Mouse (Mus musculus) ovary, adult 18-20 months (tissue): Measurements from ENCODE around the gene Ptgr2.
"Not testable (repeated sequence)": the region's sequence is repeated elsewhere in the genome, so short reads cannot be mapped to it uniquely, and the experiment has no call there.

Experiments
- DNase-seq: peaks from one replicate; pipeline ENCODE4 v3.0.0; 2022; ENCODE audit warnings: low spot score, mixed read lengths

Gene Ptgr2

DNA sequence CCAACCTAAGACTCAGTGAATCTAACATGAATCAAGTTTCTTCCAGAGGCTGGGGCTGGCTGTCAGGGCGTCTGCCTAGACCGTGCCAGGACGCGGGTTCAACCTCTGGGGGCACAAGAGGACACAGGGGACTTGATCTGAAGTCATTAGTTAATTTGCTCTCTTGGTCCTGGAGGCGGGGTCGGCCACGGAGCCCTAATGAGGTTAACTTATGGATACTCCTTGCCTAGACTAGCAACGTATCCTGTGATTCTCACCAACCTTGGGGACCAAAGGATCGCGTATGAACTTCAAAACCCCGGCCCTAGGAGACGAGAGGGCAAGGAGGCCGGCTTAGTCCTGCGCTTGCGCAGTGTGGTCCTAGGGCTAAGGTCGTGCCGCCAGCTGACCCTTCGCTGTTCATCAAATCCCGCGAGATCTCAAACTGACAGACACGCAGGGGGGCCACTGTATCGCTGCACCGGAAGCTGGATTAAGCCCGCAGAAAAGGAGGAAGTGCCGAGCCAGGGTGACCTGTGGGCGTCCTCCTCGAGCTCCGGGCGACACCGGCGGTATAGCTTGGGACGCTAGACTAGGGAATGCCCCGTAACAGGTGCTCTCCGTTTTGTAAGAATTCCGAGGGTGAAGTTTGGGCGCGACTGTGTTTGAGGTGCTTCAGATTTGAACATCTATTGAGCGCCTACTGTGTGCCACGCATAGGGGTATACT is at the start of gene Ptgr2:
Ptgr2 (plus strand) TSS at position 348 of the 708 bp plus-strand sequence.
- peak; percentile 91 for DNase-seq

DNA sequence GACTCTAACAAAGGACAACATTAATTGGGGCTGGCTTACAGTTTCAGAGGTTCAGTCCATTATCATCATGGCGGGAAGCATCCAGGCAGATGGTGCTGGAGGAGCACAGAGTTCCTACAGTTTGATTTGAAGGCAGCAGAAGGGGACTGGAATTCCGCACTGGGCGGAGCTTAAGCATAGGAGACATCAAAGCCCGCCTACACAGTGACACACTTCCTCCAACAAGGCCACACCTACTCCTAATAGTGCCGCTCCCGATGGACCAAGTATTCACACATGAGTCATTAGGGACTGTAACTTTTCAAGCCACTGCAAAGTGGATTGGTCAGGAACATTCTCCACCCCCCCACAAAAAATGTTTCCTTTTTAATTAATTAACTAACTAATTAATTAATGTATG is 49.5 kb upstream of the Ptgr2 start:
- no peak for DNase-seq

DNA sequence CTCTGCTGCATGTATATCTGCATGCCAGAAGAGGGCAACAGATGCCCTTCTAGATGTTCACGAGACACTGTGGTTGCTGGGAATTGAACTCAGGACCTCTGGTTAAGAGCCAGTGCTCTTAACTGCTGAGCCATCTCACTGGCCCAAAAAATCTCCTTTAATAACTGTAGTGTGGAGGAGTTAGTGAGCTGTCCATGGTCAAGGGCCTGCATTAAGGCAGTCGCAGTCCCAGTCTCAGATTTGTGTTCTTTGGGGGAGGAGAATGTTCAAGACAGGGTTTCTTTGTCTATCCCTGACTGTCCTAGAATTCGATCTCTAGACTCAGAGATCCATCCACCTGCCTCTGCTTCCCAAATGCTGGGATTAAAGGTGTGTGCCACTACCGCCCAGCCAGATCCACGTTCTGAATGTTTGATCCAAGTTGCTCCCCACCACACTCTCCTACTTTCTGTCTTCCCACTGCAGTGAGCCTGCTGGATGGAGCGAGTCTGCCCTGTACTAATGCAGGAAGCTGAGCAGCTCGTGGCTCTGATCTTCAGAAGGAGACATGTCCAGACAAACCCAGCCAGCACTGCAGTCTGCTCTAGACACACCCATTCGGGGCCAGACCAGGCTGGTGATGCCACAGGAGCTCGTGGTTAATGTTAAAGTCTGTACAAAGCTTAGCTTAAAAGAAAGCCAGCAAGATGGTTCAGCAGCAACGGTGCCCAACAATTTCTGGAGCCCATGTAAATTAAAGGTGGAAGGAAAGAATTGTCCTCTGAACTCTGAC is 48.9 kb upstream of the Ptgr2 start:
- no peak for DNase-seq

DNA sequence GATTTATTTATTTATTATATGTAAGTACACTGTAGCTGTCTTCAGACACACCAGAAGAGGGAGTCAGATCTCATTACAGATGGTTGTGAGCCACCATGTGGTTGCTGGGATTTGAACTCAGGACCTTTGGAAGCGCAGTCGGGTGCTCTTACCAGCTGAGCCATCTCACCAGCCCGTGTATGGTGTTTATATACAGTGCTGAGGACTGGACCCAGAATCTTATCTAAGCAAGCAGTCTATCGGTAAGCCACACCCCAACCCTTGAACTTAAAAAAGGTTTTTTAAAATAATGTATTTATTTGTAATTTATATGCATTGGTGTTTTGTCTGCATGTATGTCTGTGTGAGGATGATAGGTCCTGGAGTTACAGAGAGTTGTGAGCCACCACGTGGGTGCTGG is 48.0 kb upstream of the Ptgr2 start:
- not testable (repeated sequence) for DNase-seq

DNA sequence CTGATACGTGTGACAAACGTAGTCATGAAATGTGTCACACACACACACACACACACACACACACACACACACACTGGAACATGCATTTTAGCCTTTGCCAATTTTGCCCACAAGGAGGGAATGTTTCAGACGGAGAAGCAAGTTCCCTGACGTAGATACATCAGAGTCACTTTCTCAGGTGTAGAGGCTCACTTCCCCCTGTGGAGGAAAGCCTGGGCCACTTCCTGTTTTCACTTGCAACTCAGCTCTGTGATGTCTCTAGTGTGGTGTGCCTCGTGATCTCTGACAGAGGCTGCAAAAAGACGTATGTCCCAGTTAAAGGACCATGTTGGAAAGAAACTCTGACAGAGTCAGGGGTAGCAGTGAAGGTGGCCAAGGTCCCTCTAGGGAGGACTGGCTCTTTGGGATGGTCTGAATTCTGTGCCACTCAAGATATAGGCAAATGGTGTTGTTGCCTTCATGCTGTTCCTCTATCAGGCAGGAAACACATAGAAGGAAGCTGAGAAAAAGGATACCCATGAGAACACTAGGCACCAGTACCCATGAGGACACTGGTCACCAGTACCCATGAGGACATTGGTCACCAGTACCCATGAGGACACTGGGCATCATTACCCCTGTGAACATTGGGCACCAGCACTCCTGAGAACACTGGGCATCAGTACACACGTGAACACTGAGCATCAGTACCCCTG is 41.8 kb upstream of the Ptgr2 start:
- DNase-seq: no peak

DNA sequence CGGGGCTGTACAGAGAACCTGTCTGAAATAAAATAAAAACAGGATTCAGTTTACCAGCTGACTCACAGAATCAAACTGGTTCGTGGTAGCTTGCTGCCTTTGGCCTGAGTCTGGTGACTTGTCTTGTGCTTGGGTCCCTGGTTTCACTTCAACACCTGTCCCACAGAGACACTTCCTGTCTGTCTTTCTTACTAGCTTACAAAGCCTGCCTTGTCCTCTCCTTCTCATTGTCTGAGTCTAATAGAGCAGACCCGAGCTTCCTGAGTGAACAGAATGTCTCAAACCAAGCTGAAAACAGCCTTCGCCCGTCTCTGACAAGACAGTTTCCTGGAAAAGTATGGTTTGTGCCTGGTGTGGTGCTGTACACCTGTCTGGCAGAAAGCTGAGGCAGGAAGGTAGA is 39.3 kb upstream of the Ptgr2 start:
- no peak for DNase-seq

DNA sequence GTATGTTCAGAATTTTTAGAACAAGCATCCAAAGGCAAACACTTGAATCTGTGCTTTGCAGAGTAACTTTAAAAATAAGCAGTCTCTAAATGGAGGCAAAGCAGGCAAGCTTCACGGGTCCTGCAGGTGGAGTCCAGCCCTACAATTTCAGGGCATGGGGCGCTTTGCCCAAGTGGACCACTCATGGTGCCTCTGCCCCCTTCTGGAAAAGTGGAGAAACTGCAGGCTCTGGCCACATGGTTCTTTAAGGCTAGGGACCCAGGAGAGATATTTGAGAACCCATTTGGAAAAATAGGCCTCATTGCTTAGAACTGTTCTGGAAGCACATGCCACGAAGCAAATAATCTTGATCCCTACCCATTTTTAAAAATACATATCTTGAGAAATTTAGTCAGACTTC is 35.8 kb upstream of the Ptgr2 start:
- peak; percentile 37 for DNase-seq

DNA sequence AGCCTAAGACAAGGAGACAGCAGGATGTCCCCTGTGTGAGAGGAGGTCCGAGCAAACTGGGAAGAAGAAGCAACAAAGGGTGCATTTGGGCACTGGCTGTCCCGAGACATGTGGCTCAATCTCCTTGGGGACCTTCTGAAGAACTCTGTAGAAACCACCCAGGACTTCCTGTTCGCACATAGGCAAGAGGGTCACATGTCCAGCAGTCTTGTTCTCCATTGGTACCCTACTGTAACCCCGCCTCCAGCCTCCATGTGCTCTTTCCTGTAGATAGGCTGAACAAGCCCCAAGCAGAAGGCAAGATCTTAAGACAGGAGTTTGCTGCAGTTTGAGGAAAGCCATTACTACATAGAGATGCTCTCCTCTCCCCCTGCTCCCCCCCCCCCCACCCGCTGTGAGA is 32.2 kb upstream of the Ptgr2 start:
- DNase-seq: no peak

DNA sequence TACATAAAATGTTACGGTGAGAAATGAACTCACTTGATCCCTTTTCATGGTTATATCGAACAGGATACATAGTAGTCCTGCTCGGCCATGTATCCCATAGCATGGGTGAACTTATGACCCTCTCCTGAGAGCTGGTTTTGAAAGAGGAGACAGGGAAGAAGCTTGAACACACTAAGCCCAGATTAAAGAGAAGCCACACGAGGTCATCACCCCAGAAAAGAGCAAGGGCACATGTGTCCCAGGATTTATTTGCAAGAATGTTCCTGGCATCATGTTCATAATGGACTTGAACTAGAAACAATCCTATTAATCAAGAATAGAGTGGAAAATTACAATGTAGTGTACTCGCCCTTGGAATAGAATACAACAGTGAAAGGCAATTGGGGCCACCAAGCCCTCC is 30.1 kb upstream of the Ptgr2 start:
- no peak for DNase-seq

DNA sequence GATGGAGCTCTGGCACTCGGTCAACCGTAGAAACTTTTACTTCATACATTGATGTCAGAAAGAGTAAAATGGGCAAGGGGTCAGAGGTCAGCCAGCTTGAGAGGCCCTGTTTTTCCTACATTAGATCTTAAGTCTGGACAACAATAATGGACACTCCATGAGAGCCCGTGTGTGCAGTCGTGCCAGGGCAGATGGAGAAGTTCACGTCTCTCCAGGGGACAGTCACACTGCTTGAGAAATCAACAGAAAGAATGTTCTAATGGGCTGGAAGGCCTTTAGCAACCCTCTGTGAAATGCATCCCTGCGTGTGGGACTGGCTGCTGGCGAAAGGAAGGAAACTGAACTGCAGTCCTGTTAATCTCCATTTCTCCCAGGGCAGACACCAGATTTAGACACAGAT is 24.7 kb upstream of the Ptgr2 start:
- DNase-seq: no peak

DNA sequence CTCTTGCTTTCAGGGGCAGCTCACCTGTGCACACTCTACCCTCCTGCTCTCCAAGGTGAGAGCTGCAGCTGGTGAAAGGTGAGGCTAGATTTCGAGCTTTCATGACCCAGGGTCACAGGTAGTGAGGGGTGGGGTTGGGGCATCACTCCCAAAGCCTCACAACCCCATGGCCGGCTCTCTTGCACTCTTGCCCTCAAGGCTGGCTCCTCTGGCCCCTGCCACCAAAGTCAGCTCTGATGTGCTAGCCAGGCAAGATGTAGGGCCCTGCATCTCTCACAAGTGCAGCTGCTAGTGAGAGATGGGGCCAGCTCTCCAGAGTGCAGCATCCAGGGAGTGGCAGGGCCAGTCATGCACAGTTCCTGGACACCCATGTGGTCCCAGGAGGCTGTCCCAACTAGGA is 17.8 kb upstream of the Ptgr2 start:
- no peak for DNase-seq

DNA sequence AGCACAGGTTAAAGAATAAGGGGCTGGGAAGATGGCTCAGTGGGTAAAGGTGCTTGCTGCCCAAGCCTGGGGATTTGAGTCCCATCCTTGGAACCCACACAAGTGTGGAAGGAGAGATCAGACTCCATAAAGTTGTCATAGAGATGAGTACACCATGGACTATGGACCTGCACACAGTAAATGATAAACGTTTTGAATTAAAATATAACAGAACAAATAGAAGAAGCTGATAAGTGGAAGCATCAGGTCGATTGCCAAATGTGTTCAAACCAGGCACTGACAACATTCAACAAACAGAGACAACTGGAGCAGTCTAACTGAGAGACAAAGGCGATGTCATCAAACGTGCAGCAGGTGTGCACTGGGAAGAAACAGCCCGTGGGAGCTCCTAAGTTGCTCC is 11.7 kb upstream of the Ptgr2 start:
- no peak for DNase-seq

DNA sequence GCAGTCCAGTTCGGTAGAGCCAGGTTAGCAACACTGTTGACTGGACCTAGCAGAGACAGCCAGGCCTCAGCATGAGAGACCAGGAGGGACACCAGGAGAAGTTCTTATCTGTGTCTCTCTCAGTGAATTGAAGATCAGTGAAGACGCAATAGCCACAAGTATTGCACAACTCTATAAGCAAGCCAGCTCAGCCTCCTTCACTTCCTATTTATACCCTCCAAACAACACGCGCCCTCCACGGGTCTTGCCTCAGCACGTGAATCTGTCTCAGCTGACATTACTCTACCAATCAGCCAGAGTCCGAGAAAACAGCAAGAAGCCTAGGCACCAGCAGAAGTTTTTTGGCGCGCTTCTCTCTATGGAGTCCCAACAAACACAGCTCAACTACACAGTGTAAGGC is 9.7 kb upstream of the Ptgr2 start:
- DNase-seq: no peak

DNA sequence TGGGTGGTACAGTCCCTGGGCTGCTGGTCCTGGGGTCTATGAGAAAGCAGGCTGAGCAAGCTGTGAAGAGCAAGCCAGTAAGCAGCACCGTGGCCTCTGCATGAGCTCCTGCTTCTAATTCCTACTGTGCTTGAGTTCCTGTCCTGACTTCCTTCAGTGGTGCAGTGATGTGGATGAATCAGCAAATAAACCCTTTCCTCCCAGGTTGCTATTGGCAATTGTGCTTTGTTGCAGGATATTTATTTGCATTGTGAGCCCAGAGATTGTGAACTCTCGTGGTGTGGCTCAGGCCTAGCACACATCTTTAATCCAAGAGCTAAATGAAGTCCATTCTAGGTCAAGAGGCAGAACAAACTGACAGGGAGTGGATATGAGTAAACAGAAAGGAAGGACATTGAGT is 8.7 kb upstream of the Ptgr2 start:
- no peak for DNase-seq

DNA sequence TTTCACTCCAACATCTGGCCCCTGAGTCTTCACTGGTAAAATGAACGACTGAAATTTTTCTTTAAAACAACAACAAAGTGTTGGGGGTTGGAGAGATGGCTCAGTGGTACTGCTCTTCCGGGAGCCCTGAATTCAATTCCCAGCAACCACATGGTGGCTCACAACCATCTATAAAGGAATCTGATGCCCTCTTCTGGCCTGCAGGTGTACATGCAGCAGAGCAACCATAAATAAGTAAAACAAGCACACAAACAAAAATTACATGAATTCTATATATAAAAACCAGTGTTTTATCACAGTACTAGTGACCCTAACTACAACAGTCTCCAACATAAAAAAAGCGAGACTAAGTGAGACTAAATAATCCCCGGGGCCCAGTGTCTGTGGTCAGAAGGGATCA is 8.2 kb upstream of the Ptgr2 start:
- no peak for DNase-seq

DNA sequence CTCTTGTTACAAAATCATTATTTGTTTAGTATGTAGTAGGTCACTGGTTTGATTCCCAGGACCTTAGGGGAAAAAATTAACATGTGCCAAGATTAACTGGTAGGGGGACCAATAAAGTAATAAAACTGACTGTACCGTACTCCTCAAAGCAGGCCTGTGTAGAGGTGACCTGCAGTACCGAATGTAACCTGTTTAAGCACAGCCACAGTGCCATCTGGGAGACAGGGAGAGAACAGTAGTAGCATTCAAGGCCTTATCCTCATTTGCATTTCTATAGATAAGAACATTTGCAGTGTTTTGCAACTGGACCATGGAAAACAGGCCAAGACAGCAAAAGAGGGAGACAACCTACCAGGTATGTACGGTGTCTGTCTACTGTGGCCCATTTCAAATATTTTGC is 7.2 kb upstream of the Ptgr2 start:
- no peak for DNase-seq

DNA sequence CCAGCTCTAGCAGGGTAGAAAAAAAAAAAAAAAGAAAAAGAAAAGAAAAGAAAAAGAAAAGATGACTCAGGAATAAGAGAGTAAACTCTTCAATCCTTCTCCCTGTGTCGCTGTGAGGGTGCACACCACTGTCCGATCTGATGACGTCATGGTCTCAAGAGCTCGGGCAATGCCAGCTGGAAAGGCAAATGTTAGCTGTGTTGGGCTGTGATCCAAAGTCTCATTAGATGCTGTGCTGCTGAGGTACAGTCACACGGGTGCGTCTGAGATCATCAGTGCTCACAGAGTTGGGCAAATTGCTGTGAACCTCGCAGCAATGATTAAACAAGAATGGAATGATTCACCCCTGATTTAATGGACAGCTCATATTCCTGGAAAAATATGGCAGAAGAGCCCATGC is 6.1 kb upstream of the Ptgr2 start:
- no peak for DNase-seq

DNA sequence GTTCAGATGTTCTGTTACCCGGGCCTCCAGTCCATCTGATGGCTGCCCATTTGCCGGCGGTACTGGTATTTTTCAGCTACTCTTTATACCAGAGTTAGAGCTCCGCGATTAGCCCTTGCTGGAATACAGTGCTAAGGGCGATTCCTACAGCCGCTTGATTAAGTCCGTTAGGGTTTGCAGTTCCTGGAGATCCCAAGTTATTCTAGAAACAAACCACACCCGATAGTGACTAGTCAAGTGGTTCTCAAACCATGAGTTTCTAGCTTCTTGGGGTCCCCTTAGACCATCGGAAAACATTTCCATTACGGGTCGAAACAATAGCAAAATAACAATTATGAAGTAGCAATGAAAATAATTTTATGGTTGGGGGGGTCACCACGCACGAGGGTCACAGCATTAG is 641 bp upstream of the Ptgr2 start:
- DNase-seq: no peak

DNA sequence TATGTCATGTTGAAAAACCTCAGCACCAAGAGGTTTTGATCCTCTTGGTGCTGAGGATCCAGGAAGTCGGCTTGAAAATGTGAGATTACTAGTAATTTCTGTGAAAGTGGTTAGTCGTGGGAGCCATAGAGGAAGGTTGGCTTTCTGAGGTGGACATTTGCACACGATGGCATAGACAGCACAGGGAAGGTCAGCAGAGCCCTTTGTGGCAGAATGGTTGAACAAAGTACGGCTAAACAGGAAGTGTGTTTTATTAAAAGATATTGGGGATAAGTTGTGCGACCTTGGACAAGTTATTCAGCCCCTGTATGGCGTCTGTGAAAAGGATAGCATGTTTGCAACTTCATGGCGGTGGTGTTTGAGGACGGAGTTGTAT is 549 bp downstream of the Ptgr2 start:
- DNase-seq: no peak

DNA sequence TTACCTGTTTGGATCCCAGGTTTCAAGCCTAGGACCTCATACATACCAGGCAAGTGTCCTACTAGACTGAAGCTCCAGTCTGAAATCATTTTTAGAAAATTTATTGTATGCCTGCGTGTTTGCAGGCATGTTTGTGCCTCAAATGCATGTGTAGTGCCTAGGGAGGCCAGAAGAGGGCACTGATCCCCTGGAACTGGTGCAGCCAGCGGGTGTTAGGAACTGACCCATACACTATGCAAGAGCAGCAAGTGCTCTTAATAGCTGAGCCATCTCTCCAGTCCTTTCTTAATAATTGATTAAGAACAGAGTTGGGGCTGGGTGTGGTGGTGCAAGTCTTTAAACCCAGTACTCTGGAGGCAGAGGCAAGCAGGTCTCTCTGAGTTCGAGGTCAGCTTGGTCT is 3.4 kb downstream of the Ptgr2 start:
- no peak for DNase-seq

DNA sequence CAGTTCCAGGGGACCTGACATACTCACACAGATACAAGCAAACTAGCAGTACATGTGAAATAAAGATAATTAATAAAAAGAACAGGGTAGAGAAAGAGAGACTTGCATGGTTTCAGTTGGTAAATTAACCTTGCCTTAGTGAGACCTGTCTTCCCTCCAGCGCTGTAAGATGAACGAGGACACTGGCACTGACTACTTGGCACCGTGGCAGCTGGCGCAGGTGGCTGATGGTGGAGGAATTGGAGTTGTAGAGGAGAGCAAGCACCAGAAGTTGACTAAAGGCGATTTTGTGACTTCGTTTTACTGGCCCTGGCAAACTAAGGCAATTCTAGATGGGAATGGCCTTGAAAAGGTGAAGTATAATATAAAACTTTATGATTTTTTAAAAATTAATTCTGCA is 12.8 kb downstream of the Ptgr2 start:
- DNase-seq: no peak

DNA sequence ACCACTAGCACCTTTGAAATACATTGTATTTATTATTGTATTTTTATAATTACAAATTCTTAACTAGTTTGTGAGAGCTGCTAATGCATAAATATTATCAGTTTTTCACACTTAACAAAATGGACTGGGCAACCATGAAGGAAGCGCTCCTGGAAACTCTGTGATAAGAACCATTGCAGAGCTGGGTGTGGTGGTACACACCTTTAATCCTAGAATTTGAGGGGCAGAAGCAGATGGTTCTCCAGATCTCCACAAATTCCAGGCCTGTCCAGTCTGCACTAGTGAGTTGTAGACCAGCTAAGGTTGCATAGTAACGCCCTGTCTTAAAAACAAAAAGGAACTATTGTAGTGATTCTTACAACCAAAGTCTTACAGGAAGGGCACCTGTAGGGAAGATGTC is 14.2 kb downstream of the Ptgr2 start:
- DNase-seq: no peak

DNA sequence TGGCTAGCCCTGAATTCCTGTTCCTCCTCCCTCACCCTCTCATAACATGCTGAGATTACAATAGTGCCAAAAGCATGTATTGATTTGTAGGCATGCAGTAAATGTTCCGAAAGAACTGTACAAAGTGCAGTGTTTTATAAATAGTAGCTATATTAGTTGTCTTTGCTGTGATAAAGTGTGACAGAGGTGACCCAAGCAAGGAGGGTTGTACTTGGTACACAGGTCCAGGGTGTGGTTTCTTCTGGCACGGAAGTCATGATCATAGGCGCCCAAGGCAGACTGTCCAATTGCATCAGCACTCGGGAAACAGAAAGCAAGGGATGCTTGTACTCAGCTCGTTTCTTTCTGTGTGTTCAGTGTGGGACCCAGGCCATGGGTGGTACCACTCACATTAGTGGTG is 19.1 kb downstream of the Ptgr2 start:
- no peak for DNase-seq
